Mouse (Mus musculus): ENCODE results near the gene Cmip.

GRCm38 (mm10) chr8:117329167-117329566 is 72.3 kb downstream of the Cmip start:
- no peak for TF ChIP-seq POLR2A (IDR thresholded peaks at IDR 0.05; ENCODE audit: insufficient read length, low read depth)
- no peak for TF ChIP-seq MYOG (IDR thresholded peaks at IDR 0.05; ENCODE audit: control insufficient read depth in 1 of 3, insufficient read depth in 1 of 3, insufficient read length in 2 of 3, low read depth in 2 of 3)
